Mouse (Mus musculus): ENCODE data around the gene Cpa2.

Cpa2 gene

GRCm38 (mm10) chr6:30541009-30541799 is at the start of gene Cpa2:
Gene Cpa2 (plus strand): TSS chr6:30541582.
- DNase-seq (ENCODE audit: low spot score in 2 of 2) = no peak

- no peak for DNase-seq (ENCODE audit: low spot score in 2 of 2)
These were observed 42.3 kb upstream of the Cpa2 start for GRCm38 (mm10) chr6:30499049-30499448.

- DNase-seq (ENCODE audit: low spot score in 2 of 2) = no peak
These were observed 32.6 kb upstream of the Cpa2 start for GRCm38 (mm10) chr6:30508824-30509223.

- peak; percentile 99 to 100 for DNase-seq (ENCODE audit: low spot score in 2 of 2)
These were observed 31.8 kb upstream of the Cpa2 start, which contains the start of the genes Tmem209 and Ssmem1 for GRCm38 (mm10) chr6:30509265-30510239. Gene Tmem209 (minus strand): TSS chr6:30509783. Gene Ssmem1 (plus strand): TSS chr6:30509849.

GRCm38 (mm10) chr6:30510291-30510690 is 31.1 kb upstream of the Cpa2 start:
- no peak for DNase-seq (ENCODE audit: low spot score in 2 of 2)

GRCm38 (mm10) chr6:30514242-30514641 is 27.1 kb upstream of the Cpa2 start:
- DNase-seq (ENCODE audit: low spot score in 2 of 2) = no peak

GRCm38 (mm10) chr6:30520400-30520799 is 21.0 kb upstream of the Cpa2 start:
- DNase-seq (ENCODE audit: low spot score in 2 of 2) = no peak

GRCm38 (mm10) chr6:30525456-30526332 is 15.7 kb upstream of the Cpa2 start:
- DNase-seq (ENCODE audit: low spot score in 2 of 2) = no peak

GRCm38 (mm10) chr6:30526586-30527515 is 14.5 kb upstream of the Cpa2 start:
- no peak for DNase-seq (ENCODE audit: low spot score in 2 of 2)

- DNase-seq (ENCODE audit: low spot score in 2 of 2) = no peak
These were observed 12.6 kb upstream of the Cpa2 start for GRCm38 (mm10) chr6:30528800-30529199.

- peak; percentile 24 to 28 for DNase-seq (ENCODE audit: low spot score in 2 of 2)
These were observed 6.0 kb upstream of the Cpa2 start for GRCm38 (mm10) chr6:30535340-30535739.

- DNase-seq (ENCODE audit: low spot score in 2 of 2) = no peak
These were observed 3.1 kb upstream of the Cpa2 start for GRCm38 (mm10) chr6:30538240-30538639.

- no peak for DNase-seq (ENCODE audit: low spot score in 2 of 2)
These were observed 2.6 kb upstream of the Cpa2 start for GRCm38 (mm10) chr6:30538800-30539199.

GRCm38 (mm10) chr6:30542277-30542676 is 895 bp downstream of the Cpa2 start:
- DNase-seq (ENCODE audit: low spot score in 2 of 2) = no peak

GRCm38 (mm10) chr6:30543077-30543476 is 1.7 kb downstream of the Cpa2 start:
- DNase-seq (ENCODE audit: low spot score in 2 of 2) = no peak

GRCm38 (mm10) chr6:30543851-30544250 is 2.5 kb downstream of the Cpa2 start:
- DNase-seq (ENCODE audit: low spot score in 2 of 2) = no peak

- DNase-seq (ENCODE audit: low spot score in 2 of 2) = no peak
These were observed 4.3 kb downstream of the Cpa2 start for GRCm38 (mm10) chr6:30545689-30546088.

GRCm38 (mm10) chr6:30546571-30547273 is 5.3 kb downstream of the Cpa2 start:
- no peak for DNase-seq (ENCODE audit: low spot score in 2 of 2)

- no peak for DNase-seq (ENCODE audit: low spot score in 2 of 2)
These were observed 5.9 kb downstream of the Cpa2 start for GRCm38 (mm10) chr6:30547274-30547645.
